Mouse (Mus musculus): Measurements from ENCODE around the gene Ube2cbp. TPM values are rescaled to one million over a fixed set of nuclear protein-coding genes. Genes with fewer than 3 reads are reported as not detected.

Gene Ube2cbp
- total RNA-seq, 2 experiments from 2014 or later: 4.2 to 5.2 TPM

DNA sequence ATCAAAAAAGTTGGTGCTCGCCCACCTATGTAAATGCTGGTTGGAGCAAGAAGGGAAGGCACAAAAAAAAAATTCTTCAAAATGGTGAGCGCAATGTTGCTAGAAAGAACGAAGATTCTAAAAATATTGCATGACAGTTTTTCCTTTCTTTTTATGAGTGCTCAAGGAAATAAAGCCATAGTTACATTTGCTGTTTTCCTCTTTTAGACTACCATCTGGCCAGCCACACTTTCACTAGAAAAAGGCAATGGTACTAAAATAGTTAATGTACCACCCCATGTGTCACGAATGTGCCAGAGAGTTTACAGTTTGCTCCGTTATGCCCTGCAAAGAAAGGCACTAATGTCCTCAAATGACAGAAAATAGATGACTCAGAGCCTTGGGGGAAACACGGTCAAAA is 45.4 kb downstream of the Ube2cbp start:
- intact Hi-C loops (cut with DNase I): loop anchor here (5.0 kb wide), 1 partner anchor 472 kb away; no protein-coding TSS in a partner anchor
- Histone ChIP-seq H3K27ac (no peak overlapping the region), H3K4me3 (no peak overlapping the region)
- no peak for TF ChIP-seq CTCF (IDR thresholded peaks at IDR 0.05)
- DNase-seq (ENCODE audit: extremely low spot score in 1 of 2, low spot score in 2 of 2): no peak

DNA sequence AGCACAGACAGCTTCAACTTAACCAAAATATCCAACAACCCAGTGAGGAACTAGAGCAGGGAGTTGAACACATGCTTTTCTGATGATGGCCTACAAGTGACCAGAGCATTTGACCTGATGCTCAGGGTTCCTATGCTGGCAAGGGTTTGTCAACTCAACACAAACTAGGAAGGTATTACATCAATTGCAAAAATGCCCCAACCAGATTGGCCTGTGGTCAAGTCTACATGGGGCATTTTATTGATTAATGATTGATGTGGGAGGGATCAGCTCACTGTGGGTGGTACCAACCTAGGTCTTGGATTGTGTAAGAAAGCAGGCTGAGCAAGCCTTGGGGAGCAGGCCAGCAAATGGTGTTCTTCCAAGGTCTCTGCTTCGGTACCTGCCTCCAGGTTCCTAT is 46.8 kb downstream of the Ube2cbp start:
- no peak for DNase-seq (ENCODE audit: extremely low spot score in 1 of 2, low spot score in 2 of 2)
- intact Hi-C loops (cut with DNase I): loop anchor here (5.0 kb wide), 1 partner anchor 471 kb away; no protein-coding TSS in a partner anchor
- H3K27ac ChIP-seq: no peak overlapping the region
- H3K4me3 ChIP-seq: no peak overlapping the region
- TF ChIP-seq CTCF (IDR thresholded peaks at IDR 0.05): no peak

DNA sequence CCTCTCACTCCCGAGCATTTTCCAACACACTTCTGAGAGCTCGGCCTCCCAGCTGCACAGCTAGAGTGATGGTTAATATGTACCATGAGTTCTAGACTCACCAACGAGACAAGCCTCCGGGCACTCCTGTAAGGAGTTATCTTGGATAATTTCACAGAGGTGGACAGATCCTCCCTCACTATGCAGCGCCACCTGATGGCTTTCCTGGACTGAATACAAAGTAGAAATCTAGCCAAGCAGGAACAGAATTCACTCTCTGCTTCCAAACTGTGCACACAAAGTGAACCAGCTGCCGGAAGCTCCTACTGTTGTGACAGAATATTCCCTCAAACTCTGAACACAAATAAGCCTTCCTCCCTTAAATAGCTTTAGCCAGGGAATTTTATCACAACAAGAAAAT is 69.0 kb downstream of the Ube2cbp start:
- intact Hi-C loops (cut with DNase I): no loop called here
- peak; percentile 31; the same call in 1 of the 2 replicates for TF ChIP-seq CTCF (IDR thresholded peaks at IDR 0.05)
- no peak for DNase-seq (ENCODE audit: extremely low spot score in 1 of 2, low spot score in 2 of 2)
- H3K27ac ChIP-seq: no peak overlapping the region
- no peak overlapping the region for H3K4me3 ChIP-seq

DNA sequence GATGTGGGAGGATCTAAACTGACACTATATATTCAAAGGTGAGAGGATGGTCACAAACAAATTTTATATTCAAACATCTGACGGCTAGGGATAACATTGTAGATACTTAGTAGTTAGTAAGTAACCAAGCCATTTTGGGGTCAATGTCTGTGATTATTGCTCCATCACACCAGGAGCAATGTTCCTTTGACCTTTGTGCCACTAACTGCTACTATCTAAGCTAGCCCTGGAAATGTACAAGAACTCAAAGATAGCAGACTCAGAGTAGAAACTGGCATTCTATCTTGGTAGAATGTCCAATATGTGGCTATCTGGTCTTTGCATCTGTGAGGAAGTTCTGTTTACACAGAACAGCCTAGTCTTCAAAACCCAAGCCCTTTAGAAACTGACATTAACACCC is 69.7 kb downstream of the Ube2cbp start:
- intact Hi-C loops (cut with DNase I): no loop called here
- DNase-seq (ENCODE audit: extremely low spot score in 1 of 2, low spot score in 2 of 2): no peak

DNA sequence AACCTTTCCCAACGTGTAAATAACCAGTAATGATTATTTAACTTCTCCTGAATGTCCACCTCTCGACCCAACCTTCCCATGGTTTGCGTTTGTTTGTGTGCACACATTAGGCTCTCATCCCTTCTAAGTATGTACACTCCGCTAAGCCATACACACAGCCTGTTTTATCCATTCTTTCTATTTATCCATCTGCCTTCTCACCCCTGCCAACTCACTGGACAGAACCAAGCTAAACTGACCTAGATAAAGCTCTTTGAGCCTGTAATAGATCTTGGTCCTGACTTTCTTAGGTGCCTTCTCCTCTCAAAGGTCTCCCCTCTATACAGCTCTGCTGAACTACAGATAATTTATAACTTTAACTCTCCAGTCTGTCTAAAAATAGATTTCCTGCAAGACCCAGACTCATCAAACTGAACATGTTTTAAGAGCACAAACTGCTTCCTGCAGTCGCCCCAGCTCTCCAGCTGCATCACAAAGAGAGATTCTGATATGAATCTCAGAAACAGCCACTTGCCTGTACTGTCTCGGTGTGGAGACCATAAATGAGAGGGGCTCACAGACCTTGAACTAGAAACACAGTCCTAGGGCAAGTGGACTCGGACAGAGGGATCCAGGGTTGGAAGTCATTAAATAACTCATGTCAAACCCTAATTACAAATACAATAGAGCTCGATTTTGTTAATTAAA is 71.0 kb downstream of the Ube2cbp start:
- intact Hi-C loops (cut with DNase I): no loop called here
- no peak for TF ChIP-seq CTCF (IDR thresholded peaks at IDR 0.05)
- H3K27ac ChIP-seq: no peak overlapping the region
- no peak for DNase-seq (ENCODE audit: extremely low spot score in 1 of 2, low spot score in 2 of 2)
- no peak overlapping the region for H3K4me3 ChIP-seq

More for the DNA sequence above, 69.7 kb downstream of the Ube2cbp start:
- no peak for TF ChIP-seq CTCF (IDR thresholded peaks at IDR 0.05)
- Histone ChIP-seq H3K27ac (no peak overlapping the region), H3K4me3 (no peak overlapping the region)

DNA sequence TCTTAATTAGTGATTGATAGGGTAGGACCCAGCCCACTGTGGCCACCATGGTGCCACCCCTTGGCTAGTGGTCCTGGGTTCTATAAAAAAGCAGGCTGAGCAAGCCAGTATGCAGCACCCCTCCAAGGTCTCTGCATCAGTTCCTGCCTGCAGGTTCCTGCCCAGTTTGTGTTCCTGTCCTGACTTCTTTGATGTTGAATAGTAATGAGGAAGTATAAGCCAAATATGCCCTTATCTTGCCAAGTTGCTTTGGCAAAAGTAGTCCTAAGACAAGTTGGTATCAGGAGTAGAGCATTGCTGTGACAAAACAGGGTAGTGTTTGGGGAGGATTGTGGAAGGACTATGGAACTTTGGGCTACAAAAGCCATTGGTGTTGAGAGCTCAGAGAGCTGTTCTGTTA is 73.3 kb downstream of the Ube2cbp start:
- TF ChIP-seq CTCF (IDR thresholded peaks at IDR 0.05): no peak
- no peak for DNase-seq (ENCODE audit: extremely low spot score in 1 of 2, low spot score in 2 of 2)
- H3K4me3 ChIP-seq: no peak overlapping the region
- H3K27ac ChIP-seq: no peak overlapping the region
- intact Hi-C loops (cut with DNase I): no loop called here

DNA sequence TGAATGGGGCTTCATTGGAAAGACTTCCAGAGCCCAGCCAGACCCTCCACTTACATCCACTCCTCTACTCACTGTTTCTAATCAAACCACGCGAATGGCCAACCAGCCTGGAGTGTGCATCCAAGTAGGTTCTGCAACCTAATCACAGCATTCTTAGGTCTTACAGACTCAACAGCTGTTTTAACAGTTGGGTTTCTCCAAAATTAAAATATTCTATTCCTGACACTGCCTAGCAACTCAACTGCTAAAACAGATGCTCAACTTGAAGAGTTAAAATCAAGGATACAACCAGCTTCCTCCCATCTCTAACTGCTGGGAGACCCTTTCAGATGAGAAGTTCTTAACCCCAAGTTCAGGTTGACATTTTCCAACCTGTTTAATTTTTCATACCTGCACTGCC is 74.0 kb downstream of the Ube2cbp start:
- H3K4me3 ChIP-seq: no peak overlapping the region
- TF ChIP-seq CTCF (IDR thresholded peaks at IDR 0.05): no peak
- H3K27ac ChIP-seq: no peak overlapping the region
- intact Hi-C loops (cut with DNase I): no loop called here
- DNase-seq (ENCODE audit: extremely low spot score in 1 of 2, low spot score in 2 of 2): no peak

DNA sequence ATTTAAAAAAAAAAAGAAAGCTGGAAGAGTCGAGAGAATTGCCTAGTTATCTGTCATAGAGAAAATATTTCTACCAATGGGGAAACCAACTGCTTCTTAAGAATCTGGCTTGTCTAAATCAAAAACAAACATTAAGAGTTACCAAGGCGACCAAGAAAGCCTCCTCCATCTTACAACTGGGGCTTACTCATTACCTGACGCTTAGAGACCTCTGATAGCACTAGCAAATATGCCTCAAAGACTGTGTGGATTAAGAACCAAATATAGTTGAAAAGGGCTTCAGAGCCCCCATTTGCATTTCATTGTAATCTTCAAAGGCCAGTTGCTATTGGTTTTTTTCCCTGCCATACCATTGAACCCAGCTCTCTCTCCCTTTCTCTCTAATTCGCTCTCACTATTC is 76.2 kb downstream of the Ube2cbp start:
- TF ChIP-seq CTCF (IDR thresholded peaks at IDR 0.05): no peak
- no peak for DNase-seq (ENCODE audit: extremely low spot score in 1 of 2, low spot score in 2 of 2)
- H3K4me3 ChIP-seq: no peak overlapping the region
- H3K27ac ChIP-seq: no peak overlapping the region
- intact Hi-C loops (cut with DNase I): no loop called here

DNA sequence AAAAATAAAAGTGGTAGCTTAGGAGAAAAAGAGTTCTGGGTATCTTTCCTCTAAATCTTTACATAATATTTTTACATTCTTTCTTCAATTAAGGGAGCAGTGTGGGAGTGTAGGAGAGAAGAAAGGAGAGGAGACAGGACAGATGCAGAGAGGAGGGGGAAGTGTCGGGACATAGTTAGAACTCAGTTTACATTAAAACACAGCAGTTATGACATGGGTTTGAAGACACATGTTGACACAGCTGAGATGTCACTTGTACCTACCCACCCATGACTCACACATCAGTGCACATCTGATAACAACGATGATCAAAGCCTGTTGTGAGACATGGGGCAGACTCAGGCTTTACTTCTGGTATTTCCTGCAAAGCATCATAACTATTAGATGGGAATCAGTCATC is 87.8 kb downstream of the Ube2cbp start:
- DNase-seq (ENCODE audit: extremely low spot score in 1 of 2, low spot score in 2 of 2): no peak
- intact Hi-C loops (cut with DNase I): no loop called here
- Histone ChIP-seq H3K27ac (no peak overlapping the region), H3K4me3 (no peak overlapping the region)
- TF ChIP-seq CTCF (IDR thresholded peaks at IDR 0.05): no peak

DNA sequence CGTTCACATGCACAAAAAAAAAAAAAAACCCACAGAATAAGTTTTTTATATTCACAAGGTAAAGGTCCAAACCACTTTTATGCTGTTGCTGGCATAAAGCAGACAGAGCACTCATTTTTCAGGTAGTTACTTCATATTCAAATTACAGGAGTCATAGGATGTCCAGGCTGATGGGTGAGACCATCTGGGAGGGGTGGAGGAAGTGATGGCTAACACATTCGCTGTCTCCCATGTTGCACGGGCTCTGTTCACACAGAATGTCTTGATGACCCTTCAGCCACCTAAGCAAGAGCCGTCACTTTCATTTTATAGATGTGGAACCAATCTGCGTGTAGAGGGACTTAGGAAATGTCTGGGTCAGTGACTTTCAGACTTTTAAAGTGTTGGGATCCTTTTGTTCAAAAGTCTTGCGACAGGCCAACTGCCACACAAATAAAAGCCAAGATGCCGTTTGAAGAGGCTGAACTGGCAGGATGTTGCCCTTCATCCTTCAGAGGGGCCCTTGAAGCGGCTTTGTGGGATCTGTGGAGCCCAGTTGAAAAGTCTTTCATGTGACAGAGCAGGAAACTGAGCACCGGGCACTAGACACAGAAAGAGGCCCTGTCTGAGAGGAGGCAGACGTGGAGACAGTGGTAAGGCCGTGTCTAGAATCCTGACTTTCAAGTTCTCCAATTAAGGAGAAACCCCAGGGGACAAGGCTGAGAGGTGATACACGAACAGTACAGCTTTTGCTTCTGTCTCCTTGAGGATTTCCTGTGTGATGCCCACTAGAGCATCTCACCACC is 91.8 kb downstream of the Ube2cbp start:
- Histone ChIP-seq H3K27ac (no peak overlapping the region), H3K4me3 (no peak overlapping the region)
- no peak for TF ChIP-seq CTCF (IDR thresholded peaks at IDR 0.05)
- intact Hi-C loops (cut with DNase I): no loop called here
- no peak for DNase-seq (ENCODE audit: extremely low spot score in 1 of 2, low spot score in 2 of 2)

DNA sequence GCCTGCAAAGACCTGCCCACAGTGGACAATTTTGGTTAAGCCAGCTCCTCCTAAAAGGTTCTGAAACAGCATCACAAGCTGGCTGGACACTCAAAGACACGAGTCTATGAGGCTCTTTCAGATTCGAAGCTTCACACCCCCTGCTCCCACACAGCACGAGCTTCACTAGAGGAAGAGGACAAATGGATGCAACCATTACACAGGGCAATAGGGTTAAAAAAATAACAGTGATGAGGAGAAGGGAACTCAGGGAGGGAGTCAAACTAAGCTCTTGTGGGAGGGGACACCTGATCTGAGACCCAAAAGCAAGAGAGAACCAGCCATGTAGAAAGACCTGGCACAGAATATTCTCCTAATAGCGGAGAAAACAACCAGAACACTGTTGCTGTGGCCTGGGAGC is 95.5 kb downstream of the Ube2cbp start:
- no peak for TF ChIP-seq CTCF (IDR thresholded peaks at IDR 0.05)
- Histone ChIP-seq H3K4me3 (no peak overlapping the region), H3K27ac (no peak overlapping the region)
- no peak for DNase-seq (ENCODE audit: extremely low spot score in 1 of 2, low spot score in 2 of 2)
- intact Hi-C loops (cut with DNase I): no loop called here

DNA sequence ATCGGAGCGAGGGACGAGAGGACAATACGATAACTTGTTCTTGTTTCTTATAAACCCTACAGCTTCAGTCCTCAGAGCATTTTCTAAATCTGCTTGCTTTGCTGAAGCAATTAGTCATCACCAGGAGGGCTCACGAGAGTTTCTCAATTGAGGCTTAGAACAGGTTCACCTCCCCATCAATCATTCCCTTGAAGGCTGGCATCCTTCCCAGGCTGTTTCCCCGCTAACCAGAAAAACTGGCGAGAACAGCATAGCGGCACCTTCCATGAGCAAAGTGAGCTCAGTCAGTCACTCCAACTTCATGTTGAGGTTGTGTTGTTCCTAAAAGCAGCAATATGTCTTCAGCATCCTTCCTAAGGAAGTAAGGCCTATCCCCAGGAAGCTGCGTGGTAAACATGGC is 104.2 kb downstream of the Ube2cbp start:
- DNase-seq (ENCODE audit: extremely low spot score in 1 of 2, low spot score in 2 of 2): no peak
- TF ChIP-seq CTCF (IDR thresholded peaks at IDR 0.05): no peak
- intact Hi-C loops (cut with DNase I): no loop called here
- no peak overlapping the region for H3K27ac ChIP-seq
- no peak overlapping the region for H3K4me3 ChIP-seq
